Mouse (Mus musculus) E14TG2a.4 (cell line): ENCODE results near the gene Kcng3.

Experiments
- CTCF ChIP-seq: conservative IDR thresholded peaks from 2 replicates; pipeline ENCODE4 v1.5.1; 2014; ENCODE audit warnings: low read length
- NANOG ChIP-seq: IDR thresholded peaks from 2 replicates; pipeline ENCODE4 v1.6.1; 2014; ENCODE audit warnings: borderline replicate concordance, low read length, mixed read lengths
- POU5F1 ChIP-seq: IDR thresholded peaks from 2 replicates; pipeline ENCODE4 v1.6.1; 2014; ENCODE audit warnings: low read length, borderline replicate concordance

DNA sequence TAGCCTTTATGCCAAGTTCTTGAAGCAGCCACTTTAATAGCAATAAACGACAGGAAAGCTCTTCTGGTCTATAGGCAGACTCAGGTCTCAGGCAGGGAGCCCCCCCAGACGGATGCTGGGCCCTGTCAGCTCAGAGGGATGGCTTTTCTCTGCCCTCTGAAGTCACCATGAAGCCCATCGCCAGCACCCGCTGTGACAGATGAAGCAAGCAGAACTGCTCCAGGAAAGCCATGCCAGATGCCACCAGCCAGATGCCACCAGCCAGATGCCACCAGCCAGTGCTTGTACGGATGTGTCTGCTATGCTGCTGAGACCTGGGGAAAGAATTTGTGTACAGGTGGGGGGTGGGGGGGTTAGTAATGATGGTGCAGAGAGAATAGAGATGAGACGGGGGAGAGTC lies 58.6 kb downstream of the Kcng3 start:
- TF ChIP-seq CTCF, result no peak
- TF ChIP-seq NANOG, result no peak
- no peak for TF ChIP-seq POU5F1
